Mouse (Mus musculus) erythroblast, adult 5-6 weeks (primary cell): ENCODE results near the gene Hic1. TPM values are rescaled to one million over a fixed set of nuclear protein-coding genes. Genes with fewer than 3 reads are reported as not detected.

Source experiments
- ATAC-seq: replicated peaks from 2 replicates; pipeline ENCODE4 v1.8.0; 2016; ENCODE audit warnings: moderate number of reproducible peaks, mild to moderate bottlenecking, moderate TSS enrichment, inconsistent platforms; ENCODE audit not compliant: poor library complexity, low FRiP score, severe bottlenecking
- total RNA-seq, 2 experiments: library from RNA; stranded (forward) in 1 of 2; stranded (reverse) in 1 of 2; fragments of 150-400 nt in 1 of 2; fragments of 200-764, 138-1000 nt in 1 of 2; gene quantifications; 2 replicates each; pipeline versions ENCODE4 v1.2.3 to v1.2.4; 2015 to 2017; ENCODE audit warnings: low replicate concordance in 2 of 2

Gene Hic1
- total RNA-seq, 2 experiments from 2014 or later = not detected

- ATAC-seq = no peak
Measured at GRCm38 (mm10) chr11:75152603-75153557, 16.4 kb downstream of the Hic1 start.

- no peak for ATAC-seq
Measured at GRCm38 (mm10) chr11:75150346-75150745, 19.0 kb downstream of the Hic1 start.

GRCm38 (mm10) chr11:75148332-75149035 is 20.8 kb downstream of the Hic1 start:
- no peak for ATAC-seq

- no peak for ATAC-seq
Measured at GRCm38 (mm10) chr11:75147846-75148168, 21.5 kb downstream of the Hic1 start.

GRCm38 (mm10) chr11:75147106-75147845 is 22.0 kb downstream of the Hic1 start:
- ATAC-seq = no peak

- ATAC-seq = no peak
Measured at GRCm38 (mm10) chr11:75145841-75146240, 23.5 kb downstream of the Hic1 start.

GRCm38 (mm10) chr11:75142749-75143148 is 26.6 kb downstream of the Hic1 start:
- no peak for ATAC-seq

GRCm38 (mm10) chr11:75141913-75142312 is 27.4 kb downstream of the Hic1 start:
- ATAC-seq = no peak

GRCm38 (mm10) chr11:75141038-75141437 is 28.3 kb downstream of the Hic1 start:
- no peak for ATAC-seq

- no peak for ATAC-seq
Measured at GRCm38 (mm10) chr11:75140431-75140830, 28.9 kb downstream of the Hic1 start.

- no peak for ATAC-seq
Measured at GRCm38 (mm10) chr11:75139122-75139963, 30.0 kb downstream of the Hic1 start.

- no peak for ATAC-seq
Measured at GRCm38 (mm10) chr11:75136666-75137398, 32.5 kb downstream of the Hic1 start.

- no peak for ATAC-seq
Measured at GRCm38 (mm10) chr11:75135358-75135757, 34.0 kb downstream of the Hic1 start.

- no peak for ATAC-seq
Measured at GRCm38 (mm10) chr11:75134485-75135068, 34.7 kb downstream of the Hic1 start.

- no peak for ATAC-seq
Measured at GRCm38 (mm10) chr11:75133951-75134350, 35.4 kb downstream of the Hic1 start.

GRCm38 (mm10) chr11:75133391-75133790 is 35.9 kb downstream of the Hic1 start:
- ATAC-seq = no peak

- ATAC-seq = no peak
Measured at GRCm38 (mm10) chr11:75132278-75132677, 37.0 kb downstream of the Hic1 start.

GRCm38 (mm10) chr11:75131300-75131699 is 38.0 kb downstream of the Hic1 start:
- ATAC-seq = no peak
